Mouse (Mus musculus) liver, postnatal 0 days (tissue): ENCODE measurements around the gene Gprc5b. TPM values are rescaled to one million over a fixed set of nuclear protein-coding genes. Genes with fewer than 3 reads are reported as not detected.

Source experiments
- ATAC-seq: fragments of 200-750 bp; cut with Nextera tagmentation; 2 replicates; pipeline ENCODE4 v1.8.0; 2017; ENCODE audit warnings: mild to moderate bottlenecking, moderate library complexity
- DNase-seq: peaks from one replicate; pipeline ENCODE4 v3.0.0-alpha.2; 2016
- H3K27ac ChIP-seq: fragments of 300-500 bp; sonication (generic); 2 replicates; pipeline ENCODE4 v1.5.1; 2014; ENCODE audit warnings: antibody characterized with exemption, moderate library complexity, mild to moderate bottlenecking, low read depth
- H3K27me3 ChIP-seq: fragments of 300-500 bp; sonication (generic); 2 replicates; pipeline ENCODE4 v1.6.1; 2014; ENCODE audit warnings: low read length, control low read depth, mixed read lengths; ENCODE audit not compliant: insufficient read depth
- H3K36me3 ChIP-seq: fragments of 300-500 bp; sonication (generic); replicated peaks from 2 replicates; pipeline ENCODE4 v1.6.1; 2014; ENCODE audit warnings: mild to moderate bottlenecking, control low read depth, low read length, moderate library complexity, mixed read lengths; ENCODE audit not compliant: insufficient read depth
- H3K4me1 ChIP-seq: fragments of 300-500 bp; sonication (generic); 2 replicates; pipeline ENCODE4 v1.6.1; 2014; ENCODE audit warnings: antibody characterized with exemption, mild to moderate bottlenecking, control low read depth; ENCODE audit not compliant: insufficient read depth
- H3K4me2 ChIP-seq: fragments of 300-500 bp; sonication (generic); 2 replicates; pipeline ENCODE4 v1.6.1; 2014; ENCODE audit warnings: low read depth, mild to moderate bottlenecking, low read length, moderate library complexity, mixed read lengths
- H3K4me3 ChIP-seq: fragments of 300-500 bp; sonication (generic); 2 replicates; pipeline ENCODE4 v1.5.1; 2014; ENCODE audit warnings: low read depth, low read length
- H3K9ac ChIP-seq: fragments of 300-500 bp; sonication (generic); replicated peaks from 2 replicates; pipeline ENCODE4 v1.6.1; 2014; ENCODE audit warnings: mild to moderate bottlenecking, moderate library complexity
- H3K9me3 ChIP-seq: fragments of 300-500 bp; sonication (generic); 2 replicates; pipeline ENCODE4 v1.6.1; 2016; ENCODE audit warnings: mild to moderate bottlenecking, control low read depth, low read length, mixed read lengths
- CTCF ChIP-seq: sonication (generic); IDR thresholded peaks from 2 replicates; pipeline ENCODE4 v1.5.1; 2016; ENCODE audit warnings: antibody characterized with exemption, low read depth
- EP300 ChIP-seq: IDR thresholded peaks from 2 replicates; pipeline ENCODE4 v1.6.1; 2016; ENCODE audit warnings: antibody characterized with exemption, low read depth, mild to moderate bottlenecking
- WGBS: fragments of 180-500 bp; shearing (Covaris S2); extraction: QIAGEN DNeasy Blood & Tissue Kit; methylation state at CpG from one replicate; pipeline ENCODE4 v1.1.7; 2014; ENCODE audit not compliant: insufficient replicate concordance; 5-methylcytosine and 5-hydroxymethylcytosine counted together
- polyA plus RNA-seq: library from polyadenylated mRNA; unstranded; fragments of >200 nt; fragmentation: Nextera tagmentation; extraction: Ambion mirVana; gene quantifications from 2 replicates; pipeline ENCODE4 v1.2.1, GENCODE M21; 2015

The Gprc5b gene
- 0.20 and 0.33 TPM in 2 replicates for polyA plus RNA-seq

DNA sequence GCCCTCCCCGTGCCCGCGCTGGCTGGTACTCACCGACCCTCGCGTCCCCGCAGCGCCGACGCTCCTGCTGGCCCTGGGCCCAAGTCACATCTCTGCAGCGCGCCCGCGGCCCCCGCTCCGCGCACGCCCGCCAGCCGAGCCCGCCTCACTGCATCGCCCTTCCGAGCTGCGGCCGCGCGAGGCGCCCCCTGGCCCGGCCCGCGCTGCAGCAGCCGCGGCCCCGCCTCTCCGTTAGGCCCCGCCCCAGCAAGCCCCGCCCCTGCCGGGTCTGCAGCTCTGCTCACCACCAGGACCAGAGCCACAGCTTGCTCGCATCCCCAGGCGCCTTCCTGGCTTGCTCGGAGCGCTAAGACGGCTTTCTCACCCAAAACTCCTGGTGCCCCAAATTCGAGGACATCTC lies at the start of gene Gprc5b:
Gprc5b (minus strand) TSS at position 205 of the 400 bp plus-strand sequence.
- DNase-seq: peak; percentile 85
- peak within 1 kb of the TSS; percentile 74 for H3K4me2 ChIP-seq
- peak within 1 kb of the TSS; percentile 30 for H3K9ac ChIP-seq
- H3K36me3 ChIP-seq: no peaks in the 10 kb centered on the region
- peaks cover 6% of the 10 kb centered on the region for H3K4me1 ChIP-seq
- H3K27me3 ChIP-seq: peaks cover 29% of the 10 kb centered on the region
- no peak within 1 kb of the TSS for H3K27ac ChIP-seq
- ATAC-seq: peak; percentile 81
- TF ChIP-seq EP300 (no peak), CTCF (no peak)
- WGBS: under 1% methylated on average over 40 of the region's 44 CpGs
- H3K4me3 ChIP-seq: peak within 1 kb of the TSS; percentile 48
- no peaks in the 10 kb centered on the region for H3K9me3 ChIP-seq

DNA sequence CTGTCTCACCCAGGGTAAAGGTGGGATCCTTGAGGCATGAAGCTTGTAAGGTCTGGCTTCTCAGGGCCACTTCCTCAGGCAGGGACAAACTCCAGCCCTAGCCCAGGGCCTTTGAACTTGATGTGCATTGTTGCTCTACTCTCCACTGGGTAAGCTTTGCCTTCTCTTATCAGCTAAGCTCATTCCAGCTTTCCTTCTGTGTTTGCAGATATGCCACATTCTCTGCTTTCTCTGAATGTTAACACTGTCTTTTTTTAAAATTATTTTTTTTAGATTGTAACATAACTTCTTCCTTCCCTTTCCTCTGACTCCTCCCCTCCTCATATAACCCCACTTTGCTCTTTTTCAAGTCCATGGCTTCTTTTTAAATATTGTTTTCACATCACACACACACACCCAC lies 46.5 kb upstream of the Gprc5b start:
- H3K36me3 ChIP-seq: no peaks in the 10 kb centered on the region
- H3K9ac ChIP-seq: no peak overlapping the region
- no peak overlapping the region for H3K4me2 ChIP-seq
- no peak overlapping the region for H3K27ac ChIP-seq
- H3K4me3 ChIP-seq: no peak overlapping the region
- no peaks in the 10 kb centered on the region for H3K4me1 ChIP-seq
- H3K27me3 ChIP-seq: no peaks in the 10 kb centered on the region
- DNase-seq (no peak), ATAC-seq (no peak)
- TF ChIP-seq EP300 (no peak), CTCF (no peak)
- H3K9me3 ChIP-seq: no peaks in the 10 kb centered on the region

- H3K4me2 ChIP-seq: no peak overlapping the region
- H3K4me1 ChIP-seq: no peaks in the 10 kb centered on the region
- no peak overlapping the region for H3K9ac ChIP-seq
- no peaks in the 10 kb centered on the region for H3K36me3 ChIP-seq
- no peaks in the 10 kb centered on the region for H3K27me3 ChIP-seq
- DNase-seq (no peak), ATAC-seq (no peak)
- H3K9me3 ChIP-seq: no peaks in the 10 kb centered on the region
- no peak for TF ChIP-seq CTCF
- TF ChIP-seq EP300: no peak
- H3K27ac ChIP-seq: no peak overlapping the region
- H3K4me3 ChIP-seq: no peak overlapping the region
Measured at GRCm38 (mm10) chr7:119037581-119037980, 42.6 kb upstream of the Gprc5b start.

GRCm38 (mm10) chr7:119034243-119034961 lies 39.4 kb upstream of the Gprc5b start:
- Histone ChIP-seq H3K4me2 (no peak overlapping the region), H3K4me3 (no peak overlapping the region), H3K9me3 (no peaks in the 10 kb centered on the region), H3K36me3 (no peaks in the 10 kb centered on the region), H3K27ac (no peak overlapping the region), H3K9ac (no peak overlapping the region), H3K27me3 (no peaks in the 10 kb centered on the region), H3K4me1 (no peaks in the 10 kb centered on the region)
- ATAC-seq (no peak), DNase-seq (no peak)
- TF ChIP-seq CTCF: no peak
- TF ChIP-seq EP300: no peak
- WGBS: 53% methylated on average over 15 of the region's 15 CpGs

- Histone ChIP-seq H3K9ac (no peak overlapping the region), H3K4me3 (no peak overlapping the region), H3K36me3 (no peaks in the 10 kb centered on the region), H3K9me3 (no peaks in the 10 kb centered on the region), H3K4me2 (no peak overlapping the region), H3K4me1 (no peaks in the 10 kb centered on the region), H3K27me3 (no peaks in the 10 kb centered on the region), H3K27ac (no peak overlapping the region)
- whole genome bisulfite sequencing: 22% methylated on average over 17 of the region's 17 CpGs
- TF ChIP-seq CTCF (peak; percentile 67), EP300 (no peak)
- ATAC-seq: no peak
- DNase-seq: peak; percentile 64
Measured at GRCm38 (mm10) chr7:119023394-119023921, 28.4 kb upstream of the Gprc5b start.

DNA sequence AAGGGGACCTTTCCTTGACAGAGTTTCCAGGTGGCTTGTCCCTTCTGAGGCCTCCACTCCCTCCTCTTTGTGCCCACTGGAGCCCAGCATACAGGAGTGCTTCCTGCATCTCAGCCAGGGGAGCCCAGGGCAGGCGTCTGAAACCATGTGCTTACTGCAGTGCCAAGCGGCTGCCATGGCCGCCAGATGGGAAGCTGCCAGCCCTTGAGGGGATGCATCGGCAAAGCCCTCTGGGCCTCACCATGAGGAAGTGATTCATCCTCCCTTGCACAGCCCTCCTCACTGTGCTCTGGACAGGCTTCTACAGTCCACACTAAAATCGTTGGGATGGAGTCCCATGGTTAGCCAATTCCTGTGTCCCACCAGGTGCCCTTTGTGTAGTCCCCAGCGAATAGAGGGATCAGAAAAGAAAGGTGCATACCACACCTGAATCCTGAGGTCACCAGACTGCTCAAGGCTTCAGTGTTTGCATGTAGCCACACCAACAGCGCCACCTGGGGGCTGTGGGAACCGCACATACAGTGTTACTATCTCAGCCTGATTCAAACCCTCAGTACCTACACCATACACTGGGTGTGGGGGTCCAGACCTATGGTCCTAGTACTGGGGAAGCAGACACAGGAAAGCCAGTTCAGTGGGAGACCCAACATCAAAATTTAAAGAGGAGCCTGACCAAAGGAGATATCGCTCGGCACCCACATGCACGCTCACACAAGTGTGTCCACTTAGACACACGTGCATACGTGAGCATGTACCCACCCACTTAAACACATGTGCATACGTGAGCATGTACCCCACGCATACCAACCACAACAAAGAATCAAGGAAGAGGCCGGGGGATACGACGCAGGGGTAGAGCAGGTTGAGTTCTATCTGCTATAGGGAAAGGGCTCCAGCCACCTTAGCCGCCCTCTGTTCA lies 27.5 kb upstream of the Gprc5b start:
- ATAC-seq: no peak
- H3K4me2 ChIP-seq: no peak overlapping the region
- H3K9me3 ChIP-seq: no peaks in the 10 kb centered on the region
- no peak for TF ChIP-seq EP300
- peak; percentile 55 for TF ChIP-seq CTCF
- WGBS: 66% methylated on average over 19 of the region's 19 CpGs
- H3K27ac ChIP-seq: no peak overlapping the region
- H3K27me3 ChIP-seq: no peaks in the 10 kb centered on the region
- no peak overlapping the region for H3K4me3 ChIP-seq
- no peaks in the 10 kb centered on the region for H3K36me3 ChIP-seq
- peak; percentile 47 for DNase-seq
- H3K9ac ChIP-seq: no peak overlapping the region
- H3K4me1 ChIP-seq: no peaks in the 10 kb centered on the region
